Mouse (Mus musculus) intestine, postnatal 0 days (tissue): ENCODE results near the gene Rapgef2. TPM values are rescaled to one million over a fixed set of nuclear protein-coding genes. Genes with fewer than 3 reads are reported as not detected.

Source experiments
- ATAC-seq: fragments of 200-750 bp; cut with Nextera tagmentation; 2 replicates; pipeline ENCODE4 v1.8.0; 2017; ENCODE audit warnings: mild to moderate bottlenecking, moderate TSS enrichment, moderate library complexity
- H3K27ac ChIP-seq: fragments of 300-500 bp; sonication (generic); 2 replicates; pipeline ENCODE4 v1.5.1; 2014; ENCODE audit warnings: mild to moderate bottlenecking, low read depth, low read length, moderate library complexity
- H3K27me3 ChIP-seq: fragments of 300-500 bp; sonication (generic); replicated peaks from 2 replicates; pipeline ENCODE4 v1.6.1; 2014; ENCODE audit warnings: low read length, mixed read lengths; ENCODE audit not compliant: control insufficient read depth, insufficient read depth
- H3K36me3 ChIP-seq: fragments of 300-500 bp; sonication (generic); 2 replicates; pipeline ENCODE4 v1.6.1; 2014; ENCODE audit warnings: mild to moderate bottlenecking, moderate library complexity; ENCODE audit not compliant: control insufficient read depth, insufficient read depth
- H3K4me1 ChIP-seq: fragments of 300-500 bp; sonication (generic); replicated peaks from 2 replicates; pipeline ENCODE4 v1.6.1; 2014; ENCODE audit warnings: antibody characterized with exemption, low read length, mixed read lengths; ENCODE audit not compliant: control insufficient read depth, insufficient read depth
- H3K4me2 ChIP-seq: fragments of 300-500 bp; sonication (generic); replicated peaks from 2 replicates; pipeline ENCODE4 v1.6.1; 2014; ENCODE audit warnings: low read depth, mild to moderate bottlenecking, moderate library complexity
- H3K4me3 ChIP-seq: fragments of 300-500 bp; sonication (generic); 2 replicates; pipeline ENCODE4 v1.5.1; 2014; ENCODE audit warnings: low read depth, low read length
- H3K9ac ChIP-seq: fragments of 300-500 bp; sonication (generic); 2 replicates; pipeline ENCODE4 v1.6.1; 2014; ENCODE audit warnings: mild to moderate bottlenecking, low read depth, low read length
- H3K9me3 ChIP-seq: fragments of 300-500 bp; sonication (generic); 2 replicates; pipeline ENCODE4 v1.6.1; 2016; ENCODE audit warnings: mixed run types; ENCODE audit not compliant: control insufficient read depth
- CTCF ChIP-seq: sonication (generic); IDR thresholded peaks from 2 replicates; pipeline ENCODE4 v1.5.1; 2016; ENCODE audit warnings: low read depth, mild to moderate bottlenecking, control low read depth, antibody characterized with exemption, moderate library complexity
- WGBS: fragments of 180-500 bp; shearing (Covaris S2); extraction: QIAGEN DNeasy Blood & Tissue Kit; methylation state at CpG from one replicate; pipeline ENCODE4 v1.1.7; 2014; 5-methylcytosine and 5-hydroxymethylcytosine counted together
- polyA plus RNA-seq: library from polyadenylated mRNA; unstranded; fragments of >200 nt; fragmentation: Nextera tagmentation; extraction: Ambion mirVana; gene quantifications from 2 replicates; pipeline ENCODE4 v1.2.1, GENCODE M21; 2015

Gene Rapgef2
- polyA plus RNA-seq, 1 experiment from 2014 or later = 3.2 TPM

DNA sequence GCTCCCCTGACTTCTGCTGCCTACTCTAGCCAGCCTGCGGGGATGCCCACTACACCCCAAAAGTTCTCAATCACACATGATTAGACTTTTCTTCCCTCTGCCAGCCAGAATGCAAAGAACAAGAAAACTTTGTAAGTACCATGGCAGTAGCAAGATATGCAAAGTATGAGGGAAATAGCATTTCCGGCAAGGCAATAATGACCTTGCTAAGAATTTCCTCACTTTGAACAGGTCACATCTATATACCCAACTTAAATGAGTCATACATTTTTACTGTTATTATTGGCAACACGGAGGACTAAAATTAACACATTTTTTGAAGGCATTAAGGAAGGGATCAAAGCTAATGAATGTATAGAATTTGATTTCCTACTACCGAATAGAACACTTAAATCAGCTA, 13.4 kb downstream of the Rapgef2 start:
- no peak overlapping the region for H3K4me3 ChIP-seq
- no peaks in the 10 kb centered on the region for H3K27me3 ChIP-seq
- no peak for TF ChIP-seq CTCF
- no peak overlapping the region for H3K9ac ChIP-seq
- 69% methylated on average over 4 of the region's 4 CpGs for WGBS
- no peak for ATAC-seq
- no peaks in the 10 kb centered on the region; the same call in 1 of the 2 replicates for H3K4me1 ChIP-seq
- H3K9me3 ChIP-seq = no peaks in the 10 kb centered on the region
- no peak overlapping the region for H3K27ac ChIP-seq
- no peak overlapping the region for H3K4me2 ChIP-seq
- no peaks in the 10 kb centered on the region for H3K36me3 ChIP-seq

DNA sequence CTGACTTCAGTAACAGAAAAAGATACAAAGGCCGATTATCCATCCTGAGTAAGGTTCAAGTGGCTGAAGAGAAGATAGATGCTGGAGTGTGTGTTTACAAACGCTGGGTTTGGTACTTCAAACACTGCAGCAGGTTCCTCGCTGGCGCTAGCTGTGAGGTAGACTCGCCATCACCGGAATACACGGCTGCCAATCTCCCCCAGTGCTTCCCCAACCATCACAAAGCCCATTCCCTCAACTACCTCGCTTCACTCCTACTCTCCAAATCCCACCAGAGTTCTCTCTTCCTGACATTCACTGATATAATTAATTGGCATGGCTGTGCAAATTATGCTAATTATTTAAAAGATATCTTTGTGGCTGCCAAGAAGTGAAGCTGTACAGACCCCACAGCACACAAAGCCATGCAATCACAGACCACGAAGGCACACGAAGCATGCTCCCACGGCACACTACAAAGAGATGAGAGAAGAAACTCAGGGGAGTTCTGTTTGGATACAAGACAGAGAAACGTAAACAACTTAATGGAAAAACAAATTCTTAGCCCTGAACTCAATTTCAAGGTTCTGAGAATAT, 15.2 kb downstream of the Rapgef2 start:
- no peak overlapping the region for H3K4me2 ChIP-seq
- H3K27ac ChIP-seq = no peak overlapping the region
- no peak for TF ChIP-seq CTCF
- no peak overlapping the region for H3K9ac ChIP-seq
- no peak overlapping the region for H3K4me3 ChIP-seq
- no peaks in the 10 kb centered on the region for H3K27me3 ChIP-seq
- no peak for ATAC-seq
- no peaks in the 10 kb centered on the region for H3K9me3 ChIP-seq
- H3K36me3 ChIP-seq = no peaks in the 10 kb centered on the region
- 63% methylated on average over 12 of the region's 12 CpGs for WGBS
- H3K4me1 ChIP-seq = no peaks in the 10 kb centered on the region

DNA sequence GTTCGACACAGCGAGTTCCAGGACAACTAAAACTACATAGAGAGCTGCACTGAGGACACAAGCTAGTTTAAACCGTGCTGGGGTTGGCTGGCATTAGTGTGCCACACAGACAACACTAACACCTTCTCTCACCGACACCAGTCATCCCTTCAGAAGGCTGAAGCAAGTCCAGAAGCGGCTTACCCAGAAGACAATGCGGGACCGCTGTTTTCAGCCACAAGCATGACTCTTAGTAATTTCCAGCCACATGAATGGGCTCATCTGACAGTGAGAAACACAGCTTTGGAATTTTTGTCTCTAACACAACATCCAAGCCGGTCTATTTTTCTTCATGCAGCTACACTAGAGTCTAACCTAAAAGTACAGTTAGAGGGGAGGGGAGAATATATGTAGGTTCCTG, 16.4 kb downstream of the Rapgef2 start:
- no peak for ATAC-seq
- no peaks in the 10 kb centered on the region for H3K27me3 ChIP-seq
- H3K27ac ChIP-seq = no peak overlapping the region
- no peak overlapping the region for H3K4me2 ChIP-seq
- no peak overlapping the region for H3K4me3 ChIP-seq
- H3K9ac ChIP-seq = no peak overlapping the region
- no peak for TF ChIP-seq CTCF
- 92% methylated on average over 8 of the region's 8 CpGs for WGBS
- H3K9me3 ChIP-seq = no peaks in the 10 kb centered on the region
- no peaks in the 10 kb centered on the region for H3K36me3 ChIP-seq
- H3K4me1 ChIP-seq = no peaks in the 10 kb centered on the region

DNA sequence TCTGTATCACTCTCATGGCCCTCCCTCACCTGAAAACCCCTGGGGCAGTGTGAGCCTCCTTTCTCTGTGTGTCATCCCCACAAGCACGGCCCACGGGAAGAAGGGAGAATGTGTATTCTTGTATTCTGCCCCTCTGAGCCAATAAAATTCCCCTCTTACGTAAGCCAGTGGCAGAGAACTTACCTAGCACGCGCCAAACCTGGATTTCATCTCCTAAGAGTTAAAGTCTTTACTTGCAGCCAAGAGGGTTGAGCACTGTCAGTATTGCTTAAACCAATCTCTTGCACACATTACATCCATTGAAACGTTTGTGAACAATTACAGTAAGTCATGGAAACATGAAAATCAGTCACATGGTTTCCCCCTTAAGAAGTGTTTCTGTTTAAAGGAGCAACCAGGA, 19.3 kb downstream of the Rapgef2 start:
- Histone ChIP-seq H3K4me1 (no peaks in the 10 kb centered on the region), H3K27me3 (no peaks in the 10 kb centered on the region), H3K9ac (no peak overlapping the region), H3K27ac (no peak overlapping the region), H3K36me3 (no peaks in the 10 kb centered on the region), H3K4me3 (no peak overlapping the region), H3K4me2 (no peak overlapping the region), H3K9me3 (no peaks in the 10 kb centered on the region)
- WGBS = 81% methylated on average over 6 of the region's 6 CpGs
- no peak for TF ChIP-seq CTCF
- no peak for ATAC-seq

GRCm38 (mm10) chr3:79261816-79262316, 24.5 kb downstream of the Rapgef2 start:
- Histone ChIP-seq H3K9me3 (no peaks in the 10 kb centered on the region), H3K36me3 (no peaks in the 10 kb centered on the region), H3K4me2 (no peak overlapping the region), H3K4me1 (no peaks in the 10 kb centered on the region), H3K4me3 (no peak overlapping the region), H3K27me3 (no peaks in the 10 kb centered on the region), H3K9ac (no peak overlapping the region), H3K27ac (no peak overlapping the region)
- ATAC-seq = peak; percentile 66
- 59% methylated on average over 6 of the region's 6 CpGs for WGBS
- TF ChIP-seq CTCF = no peak

DNA sequence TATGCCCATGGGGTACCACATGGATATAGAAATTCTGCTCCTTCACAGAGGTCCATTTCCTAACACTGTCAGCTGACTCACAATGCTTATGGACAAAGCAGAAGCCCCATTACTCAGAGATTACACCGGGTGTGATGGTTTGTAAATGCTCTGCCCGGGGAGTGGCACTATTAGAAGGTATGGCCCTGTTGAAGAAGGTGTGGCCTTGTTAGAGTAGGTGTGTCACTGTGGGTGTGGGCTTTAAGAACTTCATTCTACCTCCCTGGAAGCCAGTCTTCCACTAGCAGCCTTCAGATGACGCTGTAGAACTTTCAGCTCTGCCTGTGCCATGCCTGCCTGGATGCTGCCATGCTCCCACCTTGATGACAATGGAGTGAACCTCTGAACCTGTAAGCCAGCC, 32.3 kb downstream of the Rapgef2 start:
- Histone ChIP-seq H3K9me3 (no peaks in the 10 kb centered on the region), H3K4me1 (no peaks in the 10 kb centered on the region; the same call in 1 of the 2 replicates), H3K9ac (no peak overlapping the region), H3K27me3 (no peaks in the 10 kb centered on the region), H3K27ac (no peak overlapping the region), H3K4me3 (no peak overlapping the region), H3K4me2 (no peak overlapping the region), H3K36me3 (0 out of 2 replicates have a peak, but pooled peaks cover under 1% of the 10 kb centered on the region)
- ATAC-seq = peak; percentile 36; the same call in 1 of the 2 replicates
- TF ChIP-seq CTCF = no peak
- WGBS = 48% methylated on average over 3 of the region's 3 CpGs
